Mouse (Mus musculus): ENCODE measurements at regions not wholly inside any gene's neighbourhood (a gene's known extent, or its start where the extent isn't known, plus 50 kb on each side); places are given as distances from the start of the nearest gene placed in this dataset.

DNA sequence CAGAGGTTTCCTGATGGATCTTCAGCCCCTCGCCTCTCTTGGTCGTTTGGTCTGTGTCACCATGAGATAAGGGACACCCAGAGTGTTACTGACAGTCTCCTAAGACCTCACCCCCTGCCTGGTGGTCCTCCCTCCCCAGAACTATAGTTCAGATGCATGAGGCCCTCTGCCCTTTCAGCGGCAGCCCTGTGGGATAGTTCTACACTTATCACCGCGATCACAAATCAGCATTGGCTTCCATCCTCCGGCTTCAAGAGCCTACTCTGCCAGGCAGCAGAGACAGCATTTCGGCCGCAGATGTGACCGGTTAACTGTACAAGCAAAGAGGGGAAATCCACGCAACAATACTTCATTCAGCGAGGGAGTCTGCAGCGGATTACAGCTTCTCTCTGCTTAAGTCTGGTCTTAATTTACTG lies 193.8 kb upstream of the Adgrl2 start:
- TF ChIP-seq CTCF (conservative IDR thresholded peaks at IDR 0.05; ENCODE audit: low read length) (no peak), POU5F1 (IDR thresholded peaks at IDR 0.05; ENCODE audit: borderline replicate concordance, low read length) (no peak), NANOG (IDR thresholded peaks at IDR 0.05; ENCODE audit: borderline replicate concordance, low read length) (no peak)
